Mouse (Mus musculus): ENCODE results near the gene Stxbp6. TPM values are rescaled to one million over a fixed set of nuclear protein-coding genes. Genes with fewer than 3 reads are reported as not detected.

The Stxbp6 gene
- total and polyA plus RNA-seq, 3 experiments = not detected

- no peaks in the 10 kb centered on the region for H3K4me1 ChIP-seq (ENCODE audit: control insufficient read depth in 1 of 2, insufficient read depth in 2 of 2, low read length in 2 of 2)
- no peaks in the 10 kb centered on the region for H3K36me3 ChIP-seq (ENCODE audit: control insufficient read depth in 1 of 2, insufficient read depth in 2 of 2, low read length in 2 of 2)
- no peak overlapping the region for H3K4me3 ChIP-seq (ENCODE audit: control insufficient read depth in 1 of 2, insufficient read depth in 1 of 2, low read depth in 2 of 2, low read length in 2 of 2)
- H3K9ac ChIP-seq (ENCODE audit: control insufficient read depth, low read depth, low read length, poor library complexity, severe bottlenecking) = no peak overlapping the region
- no peaks in the 10 kb centered on the region for H3K27me3 ChIP-seq (ENCODE audit: control insufficient read depth in 1 of 2, insufficient read depth in 2 of 2, low read length in 2 of 2)
- TF ChIP-seq NRF1 (IDR thresholded peaks at IDR 0.05; ENCODE audit: insufficient read depth, low read depth, low read length, poor library complexity, severe bottlenecking) = no peak
- TF ChIP-seq CTCF (IDR thresholded peaks at IDR 0.05 in 2 of 3, conservative IDR thresholded peaks at IDR 0.05 in 1 of 3; ENCODE audit: control insufficient read depth in 1 of 3, insufficient read depth in 1 of 3, low read depth in 2 of 3, low read length in 3 of 3, poor library complexity in 1 of 3, severe bottlenecking in 1 of 3) = peak; percentile 9 to 57 (median 30); a peak in 3 of 6 replicates
- TF ChIP-seq MYB (IDR thresholded peaks at IDR 0.05; ENCODE audit: low read depth, low read length) = no peak
- no peak for TF ChIP-seq POLR2AphosphoS2 (IDR thresholded peaks at IDR 0.05; ENCODE audit: low read length)
- TF ChIP-seq TAL1 (IDR thresholded peaks at IDR 0.05; ENCODE audit: low read length) = no peak
- no peak for TF ChIP-seq JUND (IDR thresholded peaks at IDR 0.05; ENCODE audit: low read depth, low read length)
- TF ChIP-seq BHLHE40 (IDR thresholded peaks at IDR 0.05; ENCODE audit: borderline replicate concordance, low read depth, low read length) = no peak
- peak; percentile 27; the same call in 1 of the 2 replicates for TF ChIP-seq ZC3H11A (IDR thresholded peaks at IDR 0.05; ENCODE audit: low read depth, low read length)
- TF ChIP-seq ELF1 (IDR thresholded peaks at IDR 0.05; ENCODE audit: low read depth, low read length) = no peak
- TF ChIP-seq ZKSCAN1 (IDR thresholded peaks at IDR 0.05; ENCODE audit: low read depth, low read length) = no peak
- no peak for TF ChIP-seq CHD1 (IDR thresholded peaks at IDR 0.05; ENCODE audit: low read depth, low read length)
- TF ChIP-seq ZMIZ1 (IDR thresholded peaks at IDR 0.05; ENCODE audit: low read depth, low read length) = no peak
- TF ChIP-seq SMC3 (IDR thresholded peaks at IDR 0.05; ENCODE audit: low read depth, low read length) = peak; percentile 56
- peak; percentile 46 for TF ChIP-seq RAD21 (IDR thresholded peaks at IDR 0.05; ENCODE audit: low read depth, low read length)
- no peak for TF ChIP-seq MYC (IDR thresholded peaks at IDR 0.05; ENCODE audit: low read depth, low read length)
- TF ChIP-seq RCOR1 (IDR thresholded peaks at IDR 0.05; ENCODE audit: low read depth, low read length) = no peak
- no peak for TF ChIP-seq GATA1 (IDR thresholded peaks at IDR 0.05; ENCODE audit: low read depth, low read length)
- no peak for TF ChIP-seq EP300 (IDR thresholded peaks at IDR 0.05; ENCODE audit: low read depth in 1 of 2, low read length in 2 of 2)
- no peak for TF ChIP-seq USF2 (IDR thresholded peaks at IDR 0.05; ENCODE audit: borderline replicate concordance in 1 of 2, insufficient read depth in 1 of 2, low read depth in 1 of 2, low read length in 2 of 2)
- TF ChIP-seq SIN3A (IDR thresholded peaks at IDR 0.05; ENCODE audit: low read length) = no peak
- TF ChIP-seq NELFE (IDR thresholded peaks at IDR 0.05; ENCODE audit: low read depth, low read length) = no peak
- TF ChIP-seq MEF2A (IDR thresholded peaks at IDR 0.05; ENCODE audit: extremely low read depth, insufficient replicate concordance, low read depth, low read length, poor library complexity, severe bottlenecking) = no peak
- no peak for TF ChIP-seq CHD2 (IDR thresholded peaks at IDR 0.05; ENCODE audit: low read length)
- H3K9me3 ChIP-seq (replicated peaks; ENCODE audit: insufficient read depth, low read length) = no peaks in the 10 kb centered on the region
- H3K27ac ChIP-seq (ENCODE audit: control insufficient read depth, low read depth, low read length) = no peak overlapping the region
- peak; percentile 23 for DNase-seq (ENCODE audit: low read depth, low spot score)
- no peaks in the 10 kb centered on the region for H3K79me2 ChIP-seq (ENCODE audit: control insufficient read depth, insufficient read depth, low read length, poor library complexity)
These were observed 225.9 kb downstream of the Stxbp6 start for GRCm38 (mm10) chr12:44848483-44849221.
